Mouse (Mus musculus): Measurements from ENCODE around the gene Cxcl16. TPM values are rescaled to one million over a fixed set of nuclear protein-coding genes. Genes with fewer than 3 reads are reported as not detected.

Gene Cxcl16
- total RNA-seq, 4 experiments from 2014 or later = 8.4 to 10.3 (median 9.6) TPM

DNA sequence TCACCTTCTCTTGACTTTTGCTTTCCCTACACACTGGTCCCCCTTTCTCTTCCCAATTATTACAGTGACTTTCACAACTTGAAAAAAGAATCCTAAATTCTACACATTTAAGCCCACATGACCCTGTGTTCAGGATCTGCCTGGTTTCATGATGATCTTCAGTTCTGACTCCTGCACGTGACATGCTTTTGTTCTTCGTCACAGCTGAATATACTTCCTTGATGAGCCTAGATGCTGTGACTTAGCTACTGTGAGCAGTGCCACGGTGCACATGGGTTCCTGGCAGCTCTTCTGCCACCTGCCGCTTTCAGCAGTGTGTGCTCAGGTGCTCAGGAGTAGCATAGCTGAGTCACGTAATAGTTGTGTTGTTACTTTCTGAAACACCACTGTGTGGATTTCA lies 47.2 kb downstream of the Cxcl16 start:
- DNase-seq (ENCODE audit: low spot score) = no peak

DNA sequence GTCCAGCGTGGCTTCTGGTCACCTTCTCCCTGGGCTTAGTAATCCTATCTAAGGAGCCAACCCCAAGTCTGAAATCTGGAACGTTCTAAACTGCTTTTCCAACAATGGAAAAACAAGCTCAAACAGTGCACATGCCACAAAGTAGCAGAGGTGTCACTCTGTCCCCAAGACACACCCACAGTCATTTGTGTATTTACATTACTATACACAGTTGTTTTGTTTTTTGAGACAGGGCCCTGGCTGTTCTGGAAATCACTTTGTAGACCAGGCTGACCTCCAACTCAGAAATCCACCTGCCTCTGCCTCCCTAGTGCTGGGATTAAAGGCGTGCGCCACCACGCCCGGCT lies 49.5 kb downstream of the Cxcl16 start:
- no peak for DNase-seq (ENCODE audit: low spot score)

DNA sequence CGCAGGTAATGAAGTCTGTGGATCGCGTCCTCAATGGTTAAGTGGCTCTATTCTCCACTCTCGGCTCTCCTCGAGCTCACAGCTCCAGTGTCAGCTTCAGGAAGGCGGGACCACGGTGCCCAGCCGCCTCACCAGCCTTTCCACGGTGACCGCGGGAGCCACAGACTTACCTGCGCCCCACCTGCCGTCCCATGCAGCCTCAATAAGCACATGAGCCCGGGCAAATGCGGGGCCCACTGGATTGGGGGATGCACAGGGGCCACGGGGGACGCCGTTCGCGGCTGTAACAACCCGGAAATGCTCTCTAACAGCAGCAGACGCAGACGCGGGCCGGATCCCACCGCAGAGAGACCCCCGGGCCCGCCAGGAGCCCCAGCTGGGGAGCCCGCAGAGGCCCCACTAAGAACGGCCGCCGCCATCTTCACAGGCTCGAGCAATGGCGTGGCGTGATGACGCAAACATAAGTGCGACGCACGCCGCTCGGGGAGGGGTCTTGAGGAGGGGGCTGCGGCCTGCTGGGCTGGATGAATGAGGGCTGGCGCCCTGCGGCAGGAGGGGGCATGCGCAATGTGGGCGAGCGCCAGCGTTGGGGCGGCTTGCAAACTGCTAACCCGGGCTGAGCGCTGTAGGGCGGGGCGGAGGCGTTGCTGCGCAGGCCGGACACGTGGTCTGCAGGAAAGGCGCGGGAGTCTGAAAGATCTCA lies 50.0 kb downstream of the Cxcl16 start, which contains the start of gene Pelp1:
Gene Pelp1 (minus strand): TSS at position 438 of the 703 bp plus-strand sequence.
- peak; percentile 83 for DNase-seq (ENCODE audit: low spot score)

Small RNA genes lying within 50 kb of the gene (microRNA-seq; reads per million reads assigned to microRNA genes)
- 2.2 reads per million for gene Mir7115

Other genes with a start within 250 kb of the Cxcl16 start
- 1 to 10 TPM in 1 of 4 experiments, under 1 TPM in 3; 0.38 to 2.8 (median 0.68) TPM for gene Slc16a11, start 247.2 kb downstream of the Cxcl16 start, total RNA-seq (2022)
- 1 to 10 TPM; 2.5 to 3.6 (median 3.4) TPM for gene Slc16a13, start 238.9 kb downstream of the Cxcl16 start, total RNA-seq (2022)
- gene Bcl6b, start 230.2 kb downstream of the Cxcl16 start, total RNA-seq (2022) = 10 to 100 TPM in 3 of 4 experiments, 1 to 10 TPM in 1; 5.9 to 22.0 (median 17.3) TPM
- 10 to 100 TPM; 22.2 to 31.6 (median 29.0) TPM for gene 0610010K14Rik, start 222.1 kb downstream of the Cxcl16 start, total RNA-seq (2022)
- gene Gm21988, start 220.2 kb downstream of the Cxcl16 start, total RNA-seq (2022) = 1 to 10 TPM; 1.2 to 2.7 (median 2.4) TPM
- gene Rnasek, start 220.1 kb downstream of the Cxcl16 start, total RNA-seq (2022) = 100 to 1,000 TPM in 2 of 4 experiments, 10 to 100 TPM in 2; 91.2 to 119 (median 96.3) TPM
- 1 to 10 TPM; 2.6 to 4.0 (median 3.1) TPM for gene Alox12, start 204.6 kb downstream of the Cxcl16 start, total RNA-seq (2022)
- gene Alox12e, start 137.4 kb downstream of the Cxcl16 start, total RNA-seq (2022) = not detected
- 10 to 100 TPM in 1 of 4 experiments, 1 to 10 TPM in 1, under 1 TPM in 2; 0.25 to 79.7 (median 1.2) TPM for gene Alox15, start 108.0 kb downstream of the Cxcl16 start, total RNA-seq (2022)
- gene Pelp1, start 50.0 kb downstream of the Cxcl16 start, total RNA-seq (2022) = 10 to 100 TPM; 19.1 to 23.0 (median 20.6) TPM
- gene Arrb2, start 27.3 kb downstream of the Cxcl16 start, total RNA-seq (2022) = 10 to 100 TPM in 2 of 4 experiments, 1 to 10 TPM in 2; 9.0 to 10.9 (median 9.9) TPM
- gene Med11, start 8.1 kb downstream of the Cxcl16 start, total RNA-seq (2022) = 10 to 100 TPM in 1 of 4 experiments, 1 to 10 TPM in 3; 5.9 to 10.6 (median 6.9) TPM
- gene Zmynd15, start 551 bp downstream of the Cxcl16 start, total RNA-seq (2022) = 1 to 10 TPM; 1.1 to 2.7 (median 1.9) TPM
- gene Tm4sf5, start 45.3 kb upstream of the Cxcl16 start, total RNA-seq (2022) = 1 to 10 TPM in 3 of 4 experiments, under 1 TPM in 1; 0.49 to 2.2 (median 1.5) TPM
- gene Vmo1, start 54.6 kb upstream of the Cxcl16 start, total RNA-seq (2022) = not detected
- not detected for gene Gltpd2, start 59.2 kb upstream of the Cxcl16 start, total RNA-seq (2022)
- 100 to 1,000 TPM; 218 to 249 (median 234) TPM for gene Psmb6, start 65.4 kb upstream of the Cxcl16 start, total RNA-seq (2022)
- not detected for gene Gm40193, start 73.0 kb upstream of the Cxcl16 start, total RNA-seq (2022)
- 1 to 10 TPM; 6.2 to 8.6 (median 8.2) TPM for gene Pld2, start 80.1 kb upstream of the Cxcl16 start, total RNA-seq (2022)
- gene Mink1, start 102.9 kb upstream of the Cxcl16 start, total RNA-seq (2022) = 10 to 100 TPM; 47.8 to 52.8 (median 49.4) TPM
- gene 4930544D05Rik, start 155.9 kb upstream of the Cxcl16 start, total RNA-seq (2022) = not detected
- gene Chrne, start 159.2 kb upstream of the Cxcl16 start, total RNA-seq (2022) = not detected
- gene Gp1ba, start 179.1 kb upstream of the Cxcl16 start, total RNA-seq (2022) = under 1 TPM; 0.31 to 0.55 (median 0.54) TPM
- gene Rnf167, start 187.3 kb upstream of the Cxcl16 start, total RNA-seq (2022) = 10 to 100 TPM; 53.0 to 67.3 (median 58.7) TPM
- 100 to 1,000 TPM; 640 to 724 (median 656) TPM for gene Slc25a11, start 187.5 kb upstream of the Cxcl16 start, total RNA-seq (2022)
- gene Pfn1, start 194.7 kb upstream of the Cxcl16 start, total RNA-seq (2022) = 100 to 1,000 TPM; 243 to 295 (median 274) TPM
- 1,000 to 10,000 TPM; 1,693 to 1,917 (median 1,770) TPM for gene Eno3, start 197.2 kb upstream of the Cxcl16 start, total RNA-seq (2022)
- gene Spag7, start 209.4 kb upstream of the Cxcl16 start, total RNA-seq (2022) = 100 to 1,000 TPM in 1 of 4 experiments, 10 to 100 TPM in 3; 89.6 to 119 (median 95.7) TPM
- 10 to 100 TPM; 32.4 to 41.1 (median 34.2) TPM for gene Camta2, start 228.1 kb upstream of the Cxcl16 start, total RNA-seq (2022)
- 1 to 10 TPM; 5.1 to 6.7 (median 5.6) TPM for gene Inca1, start 240.2 kb upstream of the Cxcl16 start, total RNA-seq (2022)
- 100 to 1,000 TPM; 456 to 555 (median 507) TPM for gene Kif1c, start 240.6 kb upstream of the Cxcl16 start, total RNA-seq (2022)

Measured in heart, adult 8-10 months (tissue).